Mouse (Mus musculus) heart, embryonic 14.5 days (tissue): Measurements from ENCODE around the gene Dmgdh. TPM values are rescaled to one million over a fixed set of nuclear protein-coding genes. Genes with fewer than 3 reads are reported as not detected.

Experiments
- ATAC-seq: fragments of 200-750 bp; cut with Nextera tagmentation; 2 replicates; pipeline ENCODE4 v1.8.0; 2017; ENCODE audit warnings: low read depth, moderate TSS enrichment; ENCODE audit not compliant: insufficient number of reproducible peaks, insufficient read depth, low FRiP score
- H3K27ac ChIP-seq, 2 experiments: fragments of 200-500 bp in 1 of 2; fragments of 300-500 bp in 1 of 2; sonication (generic) in 1 of 2; replicated peaks in 1 of 2; 2 replicates each; pipeline ENCODE4 v1.5.1; 2012 to 2014; ENCODE audit warnings: low read depth in 2 of 2, low read length in 2 of 2, control low read depth in 1 of 2, mild to moderate bottlenecking in 1 of 2, mixed read lengths in 1 of 2; ENCODE audit not compliant: control insufficient read depth in 1 of 2, insufficient read depth in 1 of 2
- H3K27me3 ChIP-seq: fragments of 300-500 bp; sonication (generic); 2 replicates; pipeline ENCODE4 v1.6.1; 2014; ENCODE audit warnings: mild to moderate bottlenecking, low read length, control low read depth; ENCODE audit not compliant: control insufficient read depth, insufficient read depth
- H3K36me3 ChIP-seq: fragments of 300-500 bp; sonication (generic); 2 replicates; pipeline ENCODE4 v1.6.1; 2014; ENCODE audit warnings: mild to moderate bottlenecking, control low read depth, low read length, mixed read lengths; ENCODE audit not compliant: control insufficient read depth, insufficient read depth
- H3K4me1 ChIP-seq, 2 experiments: fragments of 200-500 bp in 1 of 2; fragments of 300-500 bp in 1 of 2; sonication (generic) in 1 of 2; 2 replicates each; pipeline ENCODE4 v1.6.1; 2012 to 2014; ENCODE audit warnings: low read length in 2 of 2, control low read depth in 1 of 2, mixed read lengths in 1 of 2; ENCODE audit not compliant: control insufficient read depth in 2 of 2, insufficient read depth in 2 of 2
- H3K4me2 ChIP-seq: fragments of 300-500 bp; sonication (generic); 2 replicates; pipeline ENCODE4 v1.6.1; 2014; ENCODE audit warnings: mild to moderate bottlenecking, low read length
- H3K4me3 ChIP-seq, 2 experiments: fragments of 200-500 bp in 1 of 2; fragments of 300-500 bp in 1 of 2; sonication (generic) in 1 of 2; 2 replicates each; pipeline ENCODE4 v1.5.1; 2012 to 2014; ENCODE audit warnings: low read length in 2 of 2, mild to moderate bottlenecking in 2 of 2, control low read depth in 1 of 2, low read depth in 1 of 2, moderate library complexity in 1 of 2; ENCODE audit not compliant: control insufficient read depth in 1 of 2, insufficient read depth in 1 of 2
- H3K9ac ChIP-seq: fragments of 300-500 bp; sonication (generic); 2 replicates; pipeline ENCODE4 v1.6.1; 2014; ENCODE audit warnings: mild to moderate bottlenecking, low read length
- H3K9me3 ChIP-seq: fragments of 300-500 bp; sonication (generic); 2 replicates; pipeline ENCODE4 v1.6.1; 2016; ENCODE audit warnings: low read length, control low read depth; ENCODE audit not compliant: control insufficient read depth
- WGBS: fragments of 180-500 bp; shearing (Covaris S2); extraction: QIAGEN DNeasy Blood & Tissue Kit; methylation state at CpG from one replicate; pipeline ENCODE4 v1.1.7; 2014; 5-methylcytosine and 5-hydroxymethylcytosine counted together
- polyA plus RNA-seq: library from polyadenylated mRNA; unstranded; fragments of >200 nt; fragmentation: Nextera tagmentation; extraction: Ambion mirVana; gene quantifications from 2 replicates; pipeline ENCODE4 v1.2.1, GENCODE M21; 2014

Gene Dmgdh
- polyA plus RNA-seq, 1 experiment from 2014 or later: 0.08 TPM

DNA sequence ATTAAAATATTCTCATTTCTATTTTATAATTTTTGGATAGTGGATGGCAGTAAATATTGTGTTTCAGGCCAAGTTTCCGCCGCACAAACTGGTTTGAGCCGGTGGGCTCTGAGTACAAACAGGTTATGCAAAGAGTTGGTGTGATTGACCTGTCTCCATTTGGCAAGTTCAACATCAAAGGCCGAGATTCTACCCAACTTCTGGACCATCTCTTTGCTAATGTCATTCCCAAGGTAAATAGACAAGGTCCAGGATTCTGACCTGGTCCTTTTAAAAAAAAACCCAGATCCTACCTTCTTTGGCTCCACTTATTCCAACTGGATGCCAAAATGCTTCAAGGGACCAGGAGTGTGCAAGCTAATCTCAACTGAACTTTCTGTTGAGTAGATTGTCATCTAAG lies 37.0 kb downstream of the Dmgdh start:
- ATAC-seq: no peak
- Histone ChIP-seq H3K9me3 (no peaks in the 10 kb centered on the region), H3K4me3 (no peak overlapping the region), H3K27me3 (no peaks in the 10 kb centered on the region), H3K9ac (no peak overlapping the region), H3K4me1 (no peaks in the 10 kb centered on the region), H3K36me3 (no peaks in the 10 kb centered on the region), H3K4me2 (no peak overlapping the region), H3K27ac (no peak overlapping the region)
- 87% methylated on average over 4 of the region's 4 CpGs for WGBS

DNA sequence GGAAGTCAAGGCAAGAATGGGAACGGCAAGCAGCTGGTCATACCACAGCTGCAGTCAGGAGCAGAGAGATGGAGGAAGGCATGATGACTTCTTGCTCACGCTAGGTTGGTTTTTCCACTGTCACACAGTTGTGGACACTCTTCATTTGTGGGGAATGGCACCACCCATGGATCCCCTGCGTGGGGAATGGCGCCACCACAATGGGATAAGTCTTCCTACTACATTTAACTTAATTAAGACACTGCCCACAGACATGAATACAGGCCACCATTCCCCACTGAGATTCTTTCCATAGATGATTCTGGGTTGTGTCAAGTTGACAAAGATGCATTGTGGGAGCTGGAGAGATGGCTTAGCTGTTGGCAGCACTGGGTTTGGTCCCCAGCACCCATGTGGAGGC lies 38.1 kb downstream of the Dmgdh start:
- Histone ChIP-seq H3K4me3 (no peak overlapping the region), H3K27me3 (no peaks in the 10 kb centered on the region), H3K4me2 (no peak overlapping the region), H3K27ac (no peak overlapping the region), H3K9me3 (no peaks in the 10 kb centered on the region), H3K36me3 (no peaks in the 10 kb centered on the region), H3K9ac (no peak overlapping the region), H3K4me1 (no peaks in the 10 kb centered on the region)
- ATAC-seq: no peak
- WGBS: 89% methylated on average over 4 of the region's 4 CpGs

DNA sequence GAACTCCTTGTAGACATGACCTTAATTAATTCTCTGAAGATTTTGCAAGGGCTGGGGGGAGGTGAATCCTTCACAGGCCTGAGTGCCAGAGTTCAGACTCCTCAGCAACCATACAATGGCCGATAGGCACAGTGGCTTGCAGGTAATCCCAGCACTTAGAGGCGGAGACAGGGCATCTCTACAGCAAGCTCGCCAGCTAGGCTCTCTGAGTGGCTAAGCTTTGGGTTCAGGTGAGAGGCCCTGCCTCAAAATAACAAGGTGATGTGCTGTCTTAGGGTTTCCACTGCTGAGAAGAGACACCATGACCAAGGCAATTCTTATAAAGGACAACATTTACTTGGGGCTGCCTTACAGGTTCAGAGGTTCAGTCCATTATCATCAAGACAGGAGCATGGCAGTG lies 39.6 kb downstream of the Dmgdh start:
- Histone ChIP-seq H3K4me2 (no peak overlapping the region), H3K4me3 (no peak overlapping the region), H3K9ac (no peak overlapping the region), H3K27me3 (no peaks in the 10 kb centered on the region), H3K36me3 (no peaks in the 10 kb centered on the region), H3K9me3 (no peaks in the 10 kb centered on the region), H3K4me1 (0 out of 4 replicates have a peak, but pooled peaks cover 0 to 1% of the 10 kb centered on the region in 2 experiments), H3K27ac (no peak overlapping the region)
- no peak for ATAC-seq
- WGBS: 88% methylated on average over 3 of the region's 3 CpGs

DNA sequence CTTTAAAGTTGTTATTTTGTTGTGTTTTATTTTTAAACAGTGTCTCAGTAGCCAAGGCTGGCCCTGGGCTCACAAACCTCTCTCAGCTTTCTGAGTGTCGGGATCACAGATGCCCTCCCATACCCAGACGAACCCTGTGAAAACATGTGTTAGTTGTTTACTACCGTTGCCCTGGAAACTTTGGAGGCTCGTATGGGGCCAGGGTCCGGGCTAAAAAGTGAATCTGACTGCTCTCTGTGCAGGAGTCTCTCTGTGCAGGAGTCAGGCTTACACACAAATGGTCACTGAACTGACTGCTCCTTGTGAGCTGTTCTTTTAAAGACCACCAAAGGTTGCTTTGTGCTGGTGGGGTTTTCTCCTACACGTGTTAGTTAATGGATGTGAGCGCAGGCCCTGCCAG lies 42.9 kb downstream of the Dmgdh start:
- no peak overlapping the region for H3K4me3 ChIP-seq
- no peaks in the 10 kb centered on the region for H3K36me3 ChIP-seq
- H3K4me2 ChIP-seq: no peak overlapping the region
- no peak for ATAC-seq
- no peaks in the 10 kb centered on the region for H3K27me3 ChIP-seq
- 56% methylated on average over 7 of the region's 7 CpGs for WGBS
- no peaks in the 10 kb centered on the region for H3K9me3 ChIP-seq
- H3K4me1 ChIP-seq: 0 out of 4 replicates have a peak, but pooled peaks cover 0 to 2% of the 10 kb centered on the region in 2 experiments
- no peak overlapping the region for H3K9ac ChIP-seq
- H3K27ac ChIP-seq: no peak overlapping the region

DNA sequence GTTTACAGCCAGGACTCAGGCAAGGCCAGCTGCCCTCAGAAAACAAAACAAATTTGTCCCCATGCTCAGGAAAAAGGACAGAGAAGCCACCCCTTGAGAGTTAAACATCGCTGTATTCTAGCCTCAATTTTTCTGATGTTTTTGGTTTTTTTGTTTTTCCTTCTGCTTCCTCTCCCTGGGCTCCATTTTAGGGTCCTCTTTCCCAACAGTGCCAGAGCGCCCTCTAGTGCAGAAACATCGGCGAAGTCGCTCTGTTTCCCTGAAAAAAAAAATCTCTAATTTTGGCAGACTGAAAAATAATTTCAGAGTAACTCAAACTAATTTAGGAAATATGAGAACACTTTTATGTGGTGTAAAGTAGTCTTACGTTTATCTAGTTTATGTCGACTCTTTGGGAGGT lies 44.7 kb downstream of the Dmgdh start:
- WGBS: 2% methylated on average over 7 of the region's 7 CpGs
- no peak overlapping the region for H3K4me2 ChIP-seq
- H3K27ac ChIP-seq: no peak overlapping the region
- no peaks in the 10 kb centered on the region for H3K9me3 ChIP-seq
- no peaks in the 10 kb centered on the region for H3K36me3 ChIP-seq
- no peak overlapping the region for H3K4me3 ChIP-seq
- no peak overlapping the region for H3K9ac ChIP-seq
- H3K4me1 ChIP-seq: 0 out of 4 replicates have a peak, but pooled peaks cover 0 to 2% of the 10 kb centered on the region in 2 experiments
- H3K27me3 ChIP-seq: no peaks in the 10 kb centered on the region
- ATAC-seq: no peak

DNA sequence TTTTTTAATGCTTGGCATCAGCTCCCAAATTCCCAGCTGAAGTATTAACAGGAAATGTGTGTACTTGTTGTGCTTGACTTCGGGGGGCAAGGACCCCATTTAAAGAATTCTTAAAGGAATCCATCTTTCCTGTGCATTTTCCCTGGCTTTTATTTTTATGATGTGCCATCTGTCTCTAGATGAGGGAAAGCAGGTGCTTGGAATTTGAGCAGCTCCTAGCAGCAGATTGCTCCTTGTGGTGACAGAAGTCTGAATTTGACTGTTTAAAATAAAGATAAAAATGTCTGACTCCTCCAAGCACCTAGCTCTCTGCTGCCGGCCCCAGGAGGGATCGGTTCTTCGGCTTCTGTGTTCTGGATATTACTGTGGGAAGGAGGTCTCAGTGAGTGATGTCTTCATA lies 47.7 kb downstream of the Dmgdh start:
- Histone ChIP-seq H3K27ac (no peak overlapping the region), H3K9ac (no peak overlapping the region), H3K4me1 (0 out of 4 replicates have a peak, but pooled peaks cover 0 to 2% of the 10 kb centered on the region in 2 experiments), H3K4me2 (no peak overlapping the region), H3K36me3 (no peaks in the 10 kb centered on the region), H3K27me3 (no peaks in the 10 kb centered on the region), H3K4me3 (no peak overlapping the region), H3K9me3 (no peaks in the 10 kb centered on the region)
- 67% methylated on average over 4 of the region's 4 CpGs for WGBS
- ATAC-seq: no peak

DNA sequence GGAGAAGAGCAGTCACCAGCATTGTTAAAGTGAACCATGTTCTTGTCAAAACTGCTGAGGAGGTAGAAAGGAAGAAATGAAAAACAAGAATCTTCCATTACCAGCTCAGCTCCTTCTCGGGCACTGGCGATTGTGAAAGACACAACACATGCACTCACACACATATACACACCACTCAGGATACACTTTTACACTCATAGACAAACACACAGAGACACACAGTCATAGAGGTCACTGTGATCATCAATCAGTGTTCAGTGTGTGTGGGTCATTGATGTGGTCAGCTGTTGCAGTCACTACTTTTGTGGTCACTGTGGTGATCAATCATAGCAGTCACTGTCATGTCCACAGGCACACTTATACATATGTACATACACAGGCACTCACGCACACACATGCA lies 49.2 kb downstream of the Dmgdh start:
- H3K9ac ChIP-seq: no peak overlapping the region
- no peak overlapping the region for H3K27ac ChIP-seq
- no peaks in the 10 kb centered on the region for H3K27me3 ChIP-seq
- no peak overlapping the region for H3K4me3 ChIP-seq
- no peaks in the 10 kb centered on the region for H3K36me3 ChIP-seq
- WGBS: 86% methylated on average over 3 of the region's 3 CpGs
- H3K4me1 ChIP-seq: 0 out of 4 replicates have a peak, but pooled peaks cover 0 to 2% of the 10 kb centered on the region in 2 experiments
- H3K4me2 ChIP-seq: no peak overlapping the region
- ATAC-seq: no peak
- H3K9me3 ChIP-seq: no peaks in the 10 kb centered on the region

DNA sequence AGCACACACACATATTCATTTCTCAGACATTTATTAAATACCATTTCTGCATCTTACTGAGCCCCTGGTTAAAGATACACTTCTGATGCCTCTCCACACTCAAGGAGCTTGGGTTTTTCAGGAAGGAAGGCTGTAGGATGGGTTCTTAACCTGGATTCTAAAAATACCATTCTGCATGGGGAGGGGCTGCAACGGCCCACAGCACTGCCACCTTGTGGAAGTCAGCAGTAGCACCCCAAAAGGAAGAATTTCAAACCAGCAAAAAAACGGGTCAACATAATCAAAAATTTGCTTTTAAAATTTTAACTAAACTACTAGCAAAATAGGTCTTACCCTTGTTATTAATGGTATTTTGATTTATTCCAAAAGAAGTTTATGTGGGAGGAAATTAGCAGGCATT lies 50.0 kb downstream of the Dmgdh start:
- H3K4me2 ChIP-seq: no peak overlapping the region
- H3K9ac ChIP-seq: no peak overlapping the region
- WGBS: 31% methylated on average over 2 of the region's 2 CpGs
- H3K4me3 ChIP-seq: no peak overlapping the region
- no peak overlapping the region for H3K27ac ChIP-seq
- H3K36me3 ChIP-seq: no peaks in the 10 kb centered on the region
- H3K27me3 ChIP-seq: no peaks in the 10 kb centered on the region
- H3K4me1 ChIP-seq: no peaks in the 10 kb centered on the region
- ATAC-seq: no peak
- no peaks in the 10 kb centered on the region for H3K9me3 ChIP-seq
